Mouse (Mus musculus) lung, embryonic 14.5 days (tissue): ENCODE measurements around the gene Cwc27. TPM values are rescaled to one million over a fixed set of nuclear protein-coding genes. Genes with fewer than 3 reads are reported as not detected.
A peak's percentile ranks its signal among the peaks of the same experiment; 100 is the strongest.

ENCODE experiments used
- ATAC-seq: fragments of 200-750 bp; cut with Nextera tagmentation; 2 replicates; pipeline ENCODE4 v1.8.0; 2017; ENCODE audit warnings: mild to moderate bottlenecking, moderate TSS enrichment, moderate library complexity; ENCODE audit not compliant: insufficient read depth
- DNase-seq: peaks from one replicate; pipeline ENCODE4 v3.0.0-alpha.2; 2015
- H3K27ac ChIP-seq: fragments of 300-500 bp; sonication (generic); 2 replicates; pipeline ENCODE4 v1.5.1; 2014; ENCODE audit warnings: low read depth, mild to moderate bottlenecking, moderate library complexity
- H3K27me3 ChIP-seq: fragments of 300-500 bp; sonication (generic); 2 replicates; pipeline ENCODE4 v1.6.1; 2014; ENCODE audit warnings: low read length, control low read depth; ENCODE audit not compliant: insufficient read depth
- H3K36me3 ChIP-seq: fragments of 300-500 bp; sonication (generic); 2 replicates; pipeline ENCODE4 v1.6.1; 2014; ENCODE audit warnings: control low read depth; ENCODE audit not compliant: insufficient read depth
- H3K4me1 ChIP-seq: fragments of 300-500 bp; sonication (generic); 2 replicates; pipeline ENCODE4 v1.6.1; 2014; ENCODE audit warnings: antibody characterized with exemption, control low read depth; ENCODE audit not compliant: insufficient read depth
- H3K4me2 ChIP-seq: fragments of 300-500 bp; sonication (generic); 2 replicates; pipeline ENCODE4 v1.6.1; 2014; ENCODE audit warnings: mild to moderate bottlenecking
- H3K4me3 ChIP-seq: fragments of 300-500 bp; sonication (generic); 2 replicates; pipeline ENCODE4 v1.5.1; 2014; ENCODE audit warnings: low read depth, low read length
- H3K9ac ChIP-seq: fragments of 300-500 bp; sonication (generic); 2 replicates; pipeline ENCODE4 v1.6.1; 2014
- H3K9me3 ChIP-seq: fragments of 300-500 bp; sonication (generic); 2 replicates; pipeline ENCODE4 v1.6.1; 2016; ENCODE audit warnings: low read depth, low read length, control low read depth
- CTCF ChIP-seq: IDR thresholded peaks from 2 replicates; pipeline ENCODE4 v1.5.1; 2016; ENCODE audit warnings: antibody characterized with exemption, low read depth
- WGBS: fragments of 180-500 bp; shearing (Covaris S2); extraction: QIAGEN DNeasy Blood & Tissue Kit; methylation state at CpG from one replicate; pipeline ENCODE4 v1.1.7; 2014; 5-methylcytosine and 5-hydroxymethylcytosine counted together
- polyA plus RNA-seq: library from polyadenylated mRNA; unstranded; fragments of >200 nt; fragmentation: Nextera tagmentation; extraction: Ambion mirVana; gene quantifications from 2 replicates; pipeline ENCODE4 v1.2.1, GENCODE M21; 2014

Cwc27 gene
- polyA plus RNA-seq, 1 experiment from 2014 or later, result 33.7 TPM

DNA sequence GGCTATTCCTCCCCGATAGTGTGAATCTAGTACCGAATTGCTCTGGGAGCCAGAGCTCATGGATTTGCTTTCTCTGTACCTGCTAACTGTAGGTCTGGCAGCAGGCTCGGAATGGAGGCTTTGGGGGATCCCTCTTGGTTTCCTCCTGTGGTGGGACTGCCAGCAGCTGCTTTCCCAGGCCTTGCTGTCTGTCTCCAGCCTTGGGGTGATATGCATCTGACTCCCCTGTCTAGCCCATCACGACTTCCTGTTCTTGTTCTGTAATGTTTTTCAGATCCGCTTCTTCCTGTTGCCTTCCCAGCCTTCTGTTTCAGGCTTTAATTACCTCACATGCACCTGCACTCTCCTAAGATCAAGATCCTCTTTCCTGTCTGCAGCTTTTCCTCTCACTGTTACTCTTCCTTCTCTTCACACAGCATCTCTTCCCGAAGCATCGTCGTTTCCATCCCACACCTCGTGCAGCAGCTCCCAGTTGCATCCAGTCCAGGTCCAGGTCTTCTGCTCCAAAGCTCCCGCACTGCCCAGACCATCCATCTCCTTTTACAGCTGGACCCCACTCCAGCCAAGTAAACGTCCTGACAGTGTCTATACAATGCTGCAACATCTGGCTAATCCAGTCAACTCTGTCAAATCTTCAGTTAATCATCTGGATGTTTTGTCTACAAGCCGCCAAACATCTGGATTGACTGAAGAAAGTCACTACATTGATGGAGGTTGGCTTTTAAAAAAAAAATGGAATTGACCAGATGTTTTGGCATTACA is 193.6 kb downstream of the Cwc27 start:
- no peak for ATAC-seq
- no peaks in the 10 kb centered on the region for H3K36me3 ChIP-seq
- 58% methylated on average over 12 of the region's 12 CpGs for WGBS
- TF ChIP-seq CTCF, result no peak
- no peak for DNase-seq
- H3K4me3 ChIP-seq, result no peak overlapping the region
- no peak overlapping the region for H3K4me2 ChIP-seq
- no peaks in the 10 kb centered on the region for H3K4me1 ChIP-seq
- H3K9me3 ChIP-seq, result no peaks in the 10 kb centered on the region
- H3K9ac ChIP-seq, result no peak overlapping the region
- H3K27me3 ChIP-seq, result no peaks in the 10 kb centered on the region
- H3K27ac ChIP-seq, result no peak overlapping the region

DNA sequence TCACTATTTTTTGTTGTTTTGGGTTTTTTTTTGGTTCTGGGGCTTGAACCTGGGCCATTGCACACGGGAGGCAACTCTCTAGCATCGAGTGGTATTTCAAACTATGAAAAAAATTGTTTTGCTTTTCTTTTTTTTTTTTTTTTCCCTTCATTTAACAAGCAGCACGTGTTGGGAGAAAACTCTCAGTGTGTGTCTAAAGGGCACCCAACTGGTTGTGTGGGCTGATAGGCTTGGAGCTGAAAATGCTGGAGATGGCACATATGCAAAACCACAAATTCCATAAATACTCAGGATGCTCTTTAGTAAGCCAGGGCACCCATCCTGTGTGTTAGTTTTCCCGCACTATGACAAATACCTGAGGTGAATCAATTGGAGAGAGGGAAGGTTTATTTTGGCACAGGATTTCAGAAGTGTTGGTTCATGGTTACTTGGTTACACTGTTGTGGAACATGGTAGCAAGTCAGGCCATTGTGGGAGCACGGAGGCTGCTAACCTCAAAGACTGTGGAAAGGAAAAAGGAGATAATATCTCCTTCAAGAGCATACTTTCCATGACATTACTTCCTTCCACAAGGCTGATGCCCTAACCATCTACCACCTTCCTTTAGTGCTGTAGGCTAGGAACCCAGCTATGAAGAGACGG is 194.7 kb downstream of the Cwc27 start:
- Histone ChIP-seq H3K36me3 (no peaks in the 10 kb centered on the region), H3K9me3 (no peaks in the 10 kb centered on the region), H3K27me3 (no peaks in the 10 kb centered on the region), H3K4me2 (no peak overlapping the region), H3K27ac (no peak overlapping the region), H3K9ac (no peak overlapping the region), H3K4me3 (no peak overlapping the region), H3K4me1 (no peaks in the 10 kb centered on the region)
- ATAC-seq (no peak), DNase-seq (no peak)
- no peak for TF ChIP-seq CTCF
- 71% methylated on average over 6 of the region's 6 CpGs for WGBS

DNA sequence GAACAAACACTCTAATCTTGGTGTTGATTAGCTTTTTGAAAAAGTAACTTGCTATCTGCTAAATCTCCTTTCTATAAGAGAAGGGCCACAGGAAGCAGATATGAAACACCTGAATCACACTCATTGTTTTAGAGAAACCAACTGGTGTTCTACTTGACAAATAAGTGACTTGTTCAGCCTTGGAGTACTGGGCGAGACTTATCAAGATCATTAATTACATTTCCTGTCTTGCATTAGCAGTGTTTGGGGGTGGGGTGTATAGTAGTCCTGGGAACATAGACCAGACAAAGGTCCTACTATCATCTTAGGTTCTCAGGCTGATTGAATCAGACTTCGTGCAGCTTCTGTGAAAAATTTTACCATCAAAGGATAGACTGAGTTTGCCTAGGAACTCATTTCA is 196.5 kb downstream of the Cwc27 start:
- H3K27me3 ChIP-seq, result no peaks in the 10 kb centered on the region
- no peak overlapping the region for H3K4me3 ChIP-seq
- TF ChIP-seq CTCF, result no peak
- no peak overlapping the region for H3K9ac ChIP-seq
- no peaks in the 10 kb centered on the region for H3K9me3 ChIP-seq
- ATAC-seq (no peak), DNase-seq (no peak)
- WGBS, result 36% methylated on average over 2 of the region's 2 CpGs
- no peak overlapping the region for H3K4me2 ChIP-seq
- H3K27ac ChIP-seq, result no peak overlapping the region
- H3K36me3 ChIP-seq, result no peaks in the 10 kb centered on the region
- H3K4me1 ChIP-seq, result no peaks in the 10 kb centered on the region

DNA sequence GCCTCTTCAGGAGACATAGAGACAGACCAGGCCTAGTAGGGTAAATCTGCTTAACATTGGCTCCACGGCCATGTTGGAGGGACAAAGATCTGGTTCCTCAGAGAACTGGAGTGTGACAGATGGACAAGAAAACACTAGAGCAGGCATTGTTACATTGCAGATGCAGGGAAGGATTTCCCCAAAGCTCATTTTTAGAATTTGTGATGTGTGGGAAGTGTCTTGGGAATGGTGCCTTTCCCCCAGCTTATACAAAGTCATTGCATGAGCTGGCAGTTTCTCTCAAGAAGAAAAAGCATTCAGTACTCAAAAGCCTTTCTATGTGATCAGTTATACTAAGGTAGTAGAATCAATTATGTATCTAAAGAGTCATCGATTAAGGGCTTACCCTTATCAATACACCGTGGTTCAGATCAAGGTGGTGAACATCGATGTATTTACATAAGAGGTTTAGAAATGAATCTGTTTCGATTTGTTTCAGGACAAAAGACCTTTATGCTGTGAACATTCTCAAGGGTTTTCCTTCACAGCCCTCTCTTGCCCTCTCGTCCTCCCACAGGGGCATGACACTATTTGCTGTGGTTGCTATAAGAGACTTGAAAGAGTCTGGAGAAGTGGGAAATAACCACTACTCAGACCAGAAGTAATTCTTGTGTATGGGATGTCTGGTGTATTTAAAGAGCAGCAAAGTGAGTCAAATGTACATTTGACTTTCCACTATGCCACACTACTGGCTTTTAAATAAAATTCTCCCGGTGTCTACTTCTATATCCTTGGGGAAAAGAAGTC is 197.2 kb downstream of the Cwc27 start:
- no peak for TF ChIP-seq CTCF
- no peak overlapping the region for H3K27ac ChIP-seq
- H3K27me3 ChIP-seq, result no peaks in the 10 kb centered on the region
- H3K9me3 ChIP-seq, result no peaks in the 10 kb centered on the region
- 67% methylated on average over 7 of the region's 7 CpGs for WGBS
- H3K4me2 ChIP-seq, result no peak overlapping the region
- DNase-seq (no peak), ATAC-seq (peak; percentile 50; the same call in 1 of the 2 replicates)
- no peak overlapping the region for H3K4me3 ChIP-seq
- no peaks in the 10 kb centered on the region for H3K36me3 ChIP-seq
- H3K9ac ChIP-seq, result no peak overlapping the region
- H3K4me1 ChIP-seq, result no peaks in the 10 kb centered on the region

DNA sequence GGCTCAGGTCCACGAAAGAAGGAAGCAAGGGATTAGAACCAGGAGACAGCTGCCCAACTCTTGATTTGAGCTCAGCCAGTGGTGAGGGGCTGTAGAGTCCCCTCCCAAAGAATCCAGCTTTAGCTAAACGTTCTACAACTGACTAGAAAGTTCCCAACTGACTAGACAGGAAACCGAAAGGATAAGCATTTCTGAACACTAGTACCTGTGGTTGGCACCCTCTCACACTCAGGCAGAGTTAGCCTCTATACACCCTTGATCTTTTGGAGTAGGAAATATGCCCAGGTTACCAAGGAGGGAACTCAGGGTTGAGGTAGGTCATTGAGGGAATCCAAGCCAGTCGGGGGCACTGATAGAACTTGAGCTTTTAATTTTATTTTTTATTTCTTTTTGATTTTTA is 199.7 kb downstream of the Cwc27 start:
- H3K4me3 ChIP-seq, result no peak overlapping the region
- ATAC-seq (no peak), DNase-seq (no peak)
- no peaks in the 10 kb centered on the region for H3K4me1 ChIP-seq
- H3K36me3 ChIP-seq, result no peaks in the 10 kb centered on the region
- 79% methylated on average over 4 of the region's 4 CpGs for WGBS
- no peak overlapping the region for H3K27ac ChIP-seq
- no peak overlapping the region for H3K9ac ChIP-seq
- TF ChIP-seq CTCF, result no peak
- H3K27me3 ChIP-seq, result no peaks in the 10 kb centered on the region
- H3K9me3 ChIP-seq, result no peaks in the 10 kb centered on the region
- no peak overlapping the region for H3K4me2 ChIP-seq

DNA sequence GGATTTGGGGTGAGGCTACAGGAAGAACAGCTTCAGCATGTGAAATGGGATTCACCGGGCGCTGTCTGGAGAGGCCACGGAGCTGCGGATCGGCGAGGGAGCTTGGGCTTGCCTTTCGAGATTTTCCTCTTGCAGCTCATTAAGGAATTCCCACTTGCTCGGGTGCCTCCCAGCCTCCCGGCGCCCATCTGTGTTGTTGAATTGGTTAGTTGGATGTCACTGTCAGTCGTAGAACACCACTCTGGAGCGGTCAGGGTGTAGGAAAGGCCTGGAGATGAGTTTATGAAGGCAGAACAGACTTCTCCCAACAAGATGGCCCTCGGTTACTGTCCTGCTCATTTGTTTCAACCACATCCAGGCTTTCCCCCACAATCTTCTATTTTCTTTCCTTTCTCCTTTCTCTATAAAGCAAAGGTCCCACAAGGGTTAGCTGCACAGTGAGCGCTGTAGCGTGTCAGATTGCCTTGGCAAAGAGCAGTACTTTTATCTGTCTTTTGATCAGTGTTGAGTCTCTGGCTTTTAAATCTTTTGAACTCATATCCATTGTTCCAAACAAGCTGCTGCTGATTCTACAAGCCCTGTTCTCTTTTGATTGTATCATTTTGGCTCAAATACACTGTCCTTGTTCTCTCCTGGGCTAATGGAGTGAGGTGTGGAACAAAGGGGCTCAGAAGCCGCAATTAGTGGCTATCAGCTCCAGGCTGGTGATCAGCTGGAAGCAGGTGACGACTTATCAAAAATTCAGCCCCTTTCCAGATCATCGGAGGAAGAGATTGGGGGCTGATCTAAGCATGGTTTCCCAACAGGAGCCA is 200.7 kb downstream of the Cwc27 start:
- Histone ChIP-seq H3K36me3 (no peaks in the 10 kb centered on the region), H3K27ac (no peak overlapping the region), H3K4me3 (no peak overlapping the region), H3K9me3 (no peaks in the 10 kb centered on the region), H3K4me1 (no peaks in the 10 kb centered on the region), H3K27me3 (no peaks in the 10 kb centered on the region), H3K9ac (no peak overlapping the region), H3K4me2 (no peak overlapping the region)
- 84% methylated on average over 18 of the region's 18 CpGs for whole genome bisulfite sequencing
- ATAC-seq (no peak), DNase-seq (no peak)
- no peak for TF ChIP-seq CTCF
